ENCODE assay signal across 10 mouse cellular contexts in genomic region chr5:23758633-23759032, GRCm38 (mm10). TPM values are rescaled to one million over a fixed set of nuclear protein-coding genes. Genes with fewer than 3 reads are reported as not detected.
DNase-seq lines count a peak whose midpoint lies in the region; ATAC-seq and TF ChIP-seq lines count a peak whose summit lies in the region.
"Had no signal": no experiment of that assay in that cellular context is flagged by ENCODE, and none has a peak within 500 bp of the region (broad histone marks: within the 10 kb centered on the region; RNA-seq: fewer than 3 reads in every experiment).

No protein-coding gene starts in this region.

- no peaks in the 10 kb centered on the region for H3K9me3 ChIP-seq in heart, postnatal 0 days (replicated peaks; ENCODE audit: control insufficient read depth, low read length)
- H3K9me3 ChIP-seq in midbrain, postnatal 0 days (ENCODE audit: low read length): no peaks in the 10 kb centered on the region
- H3K9me3 ChIP-seq: limb, embryonic 12.5 days; stomach, embryonic 15.5 days had no signal

- H3K27ac ChIP-seq in bone marrow, adult 2 months (ENCODE audit: control insufficient read depth, insufficient read depth, low read depth, low read length, poor library complexity): no peak overlapping the region
- H3K27ac ChIP-seq in heart, postnatal 0 days (ENCODE audit: low read depth): no peak overlapping the region
- H3K27ac ChIP-seq in midbrain, postnatal 0 days (ENCODE audit: low read depth, low read length): no peak overlapping the region
- H3K27ac ChIP-seq: limb, embryonic 12.5 days; stomach, embryonic 15.5 days had no signal

- TF ChIP-seq CTCF in C2C12 (IDR thresholded peaks at IDR 0.05; ENCODE audit: control insufficient read depth, insufficient read depth, insufficient read length): peak; percentile 29
- peak; percentile 52 for TF ChIP-seq CTCF in bone marrow, adult 2 months (IDR thresholded peaks at IDR 0.05; ENCODE audit: control insufficient read depth, insufficient read depth, low read length)
- TF ChIP-seq CTCF in heart, postnatal 0 days (IDR thresholded peaks at IDR 0.05; ENCODE audit: low read depth): peak; percentile 67
- TF ChIP-seq CTCF in midbrain, postnatal 0 days (IDR thresholded peaks at IDR 0.05): peak; percentile 79

- no peak overlapping the region for H3K4me2 ChIP-seq in heart, postnatal 0 days (ENCODE audit: low read depth, low read length)
- no peak overlapping the region for H3K4me2 ChIP-seq in midbrain, postnatal 0 days (ENCODE audit: low read depth, low read length, poor library complexity, severe bottlenecking)
- H3K4me2 ChIP-seq: limb, embryonic 12.5 days; stomach, embryonic 15.5 days had no signal

- no peaks in the 10 kb centered on the region for H3K4me1 ChIP-seq in bone marrow, adult 2 months (ENCODE audit: control insufficient read depth, insufficient read depth, low read length)
- H3K4me1 ChIP-seq in heart, postnatal 0 days (ENCODE audit: control insufficient read depth, insufficient read depth): no peaks in the 10 kb centered on the region
- no peaks in the 10 kb centered on the region for H3K4me1 ChIP-seq in midbrain, postnatal 0 days (ENCODE audit: insufficient read depth, low read length)
- H3K4me1 ChIP-seq: limb, embryonic 12.5 days; stomach, embryonic 15.5 days had no signal

- no peak for DNase-seq in frontal cortex, postnatal 36 days (ENCODE audit: low spot score in 2 of 2)
- DNase-seq in heart, postnatal 0 days (ENCODE audit: low spot score): peak; percentile 75
- peak; percentile 21 to 52 for DNase-seq in left cerebral cortex, postnatal 10 days (ENCODE audit: extremely low spot score in 1 of 2, low spot score in 2 of 2)
- peak; percentile 58 for DNase-seq in midbrain, postnatal 0 days (ENCODE audit: low spot score)
- no peak for DNase-seq in c-Kit-positive CD71-positive TER-119-positive erythroid progenitor cells, embryonic 14.5 days (ENCODE audit: low spot score)

- ATAC-seq in frontal cortex, adult (ENCODE audit: low TSS enrichment): peak; percentile 53; the same call in 1 of the 2 replicates
- ATAC-seq in heart, postnatal 0 days (ENCODE audit: insufficient read depth, low read depth): peak; percentile 85
- ATAC-seq in midbrain, postnatal 0 days (ENCODE audit: low FRiP score): no peak

- TF ChIP-seq POLR2A in bone marrow, adult 2 months (IDR thresholded peaks at IDR 0.05; ENCODE audit: borderline replicate concordance, control insufficient read depth, low read depth, low read length): no peak

- H3K4me3 ChIP-seq in C2C12 (ENCODE audit: insufficient read depth, poor library complexity, severe bottlenecking): no peak overlapping the region
- H3K4me3 ChIP-seq in bone marrow, adult 2 months (replicated peaks; ENCODE audit: control insufficient read depth, low read depth, low read length): no peak overlapping the region
- no peak overlapping the region for H3K4me3 ChIP-seq in heart, postnatal 0 days (ENCODE audit: low read depth, low read length)
- H3K4me3 ChIP-seq in midbrain, postnatal 0 days (ENCODE audit: low read depth, low read length): no peak overlapping the region
- H3K4me3 ChIP-seq: limb, embryonic 12.5 days; stomach, embryonic 15.5 days had no signal

- intact Hi-C loops in left cerebral cortex, postnatal 10 days (cut with DNase I): no loop called here

- peaks cover 46% of the 10 kb centered on the region for H3K36me3 ChIP-seq in C2C12 (ENCODE audit: control insufficient read depth, insufficient read depth)
- H3K36me3 ChIP-seq in heart, postnatal 0 days (replicated peaks; ENCODE audit: control insufficient read depth, insufficient read depth, low read length): peaks cover 27% of the 10 kb centered on the region
- peaks cover 13% of the 10 kb centered on the region for H3K36me3 ChIP-seq in midbrain, postnatal 0 days (ENCODE audit: insufficient read depth, low read length)

- H3K79me2 ChIP-seq in C2C12 (ENCODE audit: control insufficient read depth, insufficient read depth): no peaks in the 10 kb centered on the region

- no peaks in the 10 kb centered on the region for H3K27me3 ChIP-seq in C2C12 (ENCODE audit: control insufficient read depth, insufficient read depth, insufficient read length)
- no peaks in the 10 kb centered on the region for H3K27me3 ChIP-seq in heart, postnatal 0 days (ENCODE audit: control insufficient read depth, insufficient read depth, low read length)
- no peaks in the 10 kb centered on the region for H3K27me3 ChIP-seq in midbrain, postnatal 0 days (ENCODE audit: insufficient read depth, low read length)
- H3K27me3 ChIP-seq: limb, embryonic 12.5 days; stomach, embryonic 15.5 days had no signal

- no peak overlapping the region for H3ac ChIP-seq in C2C12 (ENCODE audit: control insufficient read depth, insufficient read length, low read depth)

- TF ChIP-seq EP300 in heart, postnatal 0 days (IDR thresholded peaks at IDR 0.05; ENCODE audit: low read depth): no peak

- 49% methylated on average over 2 of the region's 2 CpGs for WGBS in bone marrow, adult 2 months
- 32% methylated on average over 2 of the region's 2 CpGs for WGBS in heart, postnatal 0 days
- 38% methylated on average over 2 of the region's 2 CpGs for WGBS in midbrain, postnatal 0 days

- H3K9ac ChIP-seq in heart, postnatal 0 days (replicated peaks; ENCODE audit: low read depth, low read length): no peak overlapping the region
- no peak overlapping the region for H3K9ac ChIP-seq in midbrain, postnatal 0 days (replicated peaks; ENCODE audit: low read length, poor library complexity, severe bottlenecking)
- H3K9ac ChIP-seq: limb, embryonic 12.5 days; stomach, embryonic 15.5 days had no signal

- no peaks in the 10 kb centered on the region for H3K79me3 ChIP-seq in C2C12 (ENCODE audit: low read depth)

TF ChIP-seq in C2C12, 6 proteins besides CTCF, POLR2A, EP300 and RAD21:
- TF ChIP-seq FOSL1 (IDR thresholded peaks at IDR 0.05; ENCODE audit: insufficient read depth, low read length, poor library complexity, severe bottlenecking) (no peak), MAX (IDR thresholded peaks at IDR 0.05) (no peak), CEBPB (IDR thresholded peaks at IDR 0.05; ENCODE audit: low read depth) (no peak), USF1 (IDR thresholded peaks at IDR 0.05; ENCODE audit: low read depth) (no peak), MYOD1 (IDR thresholded peaks at IDR 0.05; ENCODE audit: control insufficient read depth, insufficient read length, low read depth) (no peak), MYOG (IDR thresholded peaks at IDR 0.05; ENCODE audit: control insufficient read depth, extremely low read depth, insufficient read length) (no peak)
TF ChIP-seq in C2C12: peak in this region for 0.

RNA-seq across cellular contexts. Expression of gene Pus7, which starts 24.9 kb away (rescaled TPM):
- 12.5 TPM for polyA plus RNA-seq in C2C12 (2012; fragmentation: generic; extraction: Trizol)
- polyA plus RNA-seq in bone marrow, adult 2 months (2011; ENCODE audit: insufficient read depth, insufficient read length, low replicate concordance, missing spikeins): 15.4 and 16.4 TPM in 2 replicates
- total RNA-seq in heart, postnatal 0 days (2014; rRNA removed; ENCODE audit: low replicate concordance): 8.6 and 11.6 TPM in 2 replicates
- polyA plus RNA-seq in heart, postnatal 0 days (2015; fragmentation: Nextera tagmentation; extraction: Ambion mirVana): 11.8 and 14.0 TPM in 2 replicates
- total RNA-seq in left cerebral cortex, postnatal 10 days (2021): 10 to 100 TPM; 19.2 to 24.6 TPM
- 13.4 and 16.0 TPM in 2 replicates for total RNA-seq in midbrain, postnatal 0 days (2014; rRNA removed)
- 12.3 and 13.7 TPM in 2 replicates for polyA plus RNA-seq in midbrain, postnatal 0 days (2015; fragmentation: Nextera tagmentation; extraction: Ambion mirVana)

RNA-seq across cellular contexts. Expression of gene Rint1, which starts 28.9 kb away (rescaled TPM):
- polyA plus RNA-seq in C2C12 (2012; fragmentation: generic; extraction: Trizol): 9.5 TPM
- polyA plus RNA-seq in bone marrow, adult 2 months (2011; ENCODE audit: insufficient read depth, insufficient read length, low replicate concordance, missing spikeins): 11.3 and 11.7 TPM in 2 replicates
- 36.7 and 37.5 TPM in 2 replicates for total RNA-seq in heart, postnatal 0 days (2014; rRNA removed; ENCODE audit: low replicate concordance)
- polyA plus RNA-seq in heart, postnatal 0 days (2015; fragmentation: Nextera tagmentation; extraction: Ambion mirVana): 18.8 and 19.4 TPM in 2 replicates
- 10 to 100 TPM; 22.1 to 22.6 TPM for total RNA-seq in left cerebral cortex, postnatal 10 days (2021)
- total RNA-seq in midbrain, postnatal 0 days (2014; rRNA removed): 25.9 and 26.7 TPM in 2 replicates
- 21.7 and 22.3 TPM in 2 replicates for polyA plus RNA-seq in midbrain, postnatal 0 days (2015; fragmentation: Nextera tagmentation; extraction: Ambion mirVana)

Comparison
In these comparisons a context has a peak if more than half of its experiments do, and no peak if none do; other contexts are left out.
1. DNase-seq: peak in heart, postnatal 0 days (single experiment), left cerebral cortex, postnatal 10 days (2 of 2) and midbrain, postnatal 0 days (single experiment); none in frontal cortex, postnatal 36 days (0 of 2) and c-Kit-positive CD71-positive TER-119-positive erythroid progenitor cells, embryonic 14.5 days (single experiment).
2. CTCF ChIP-seq: peak in every context shown above with its lines; median percentile 79 in midbrain, postnatal 0 days; 67 in heart, postnatal 0 days; 52 in bone marrow, adult 2 months; 29 in C2C12.